8 mouse cellular contexts compared by ENCODE assay signal in the genomic region with DNA sequence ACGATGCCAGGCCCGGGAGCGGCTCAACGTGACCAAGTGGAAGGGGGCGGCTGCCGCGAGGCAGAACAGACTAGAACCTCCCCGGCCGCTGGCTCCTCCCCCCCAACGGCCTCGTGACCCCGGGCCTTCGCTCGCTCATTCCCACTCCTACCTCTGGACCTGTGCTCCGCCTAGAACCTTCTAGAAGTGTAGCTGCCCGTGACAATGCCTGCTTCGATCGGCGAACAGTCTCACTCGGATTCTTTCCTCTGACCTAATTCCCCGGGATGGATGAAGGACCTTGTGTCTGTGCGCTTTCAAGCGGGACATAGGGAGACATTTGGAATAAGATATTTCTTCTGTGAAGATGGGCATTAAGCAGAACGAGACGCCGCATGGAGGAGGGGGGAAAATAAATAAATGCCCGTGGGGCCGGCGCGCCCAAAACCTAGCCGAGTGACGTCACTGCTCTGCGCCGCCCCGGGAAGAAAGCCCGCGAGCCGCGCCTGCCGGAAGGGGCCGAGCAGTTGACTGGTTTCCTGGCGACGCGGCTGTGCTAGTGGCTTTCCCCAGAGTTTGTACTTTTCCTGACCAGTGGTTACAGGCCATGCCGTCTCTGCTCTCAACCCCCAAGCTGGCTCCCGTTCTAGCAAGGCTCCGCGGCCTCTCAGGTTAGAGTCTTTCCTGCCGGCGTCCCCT. TPM values are rescaled to one million over a fixed set of nuclear protein-coding genes. Genes with fewer than 3 reads are reported as not detected.
DNase-seq lines count a peak whose midpoint lies in the region; ATAC-seq and TF ChIP-seq lines count a peak whose summit lies in the region.

A gene (minus strand): TSS at position 440 of the 678 bp plus-strand sequence.
A gene (plus strand): TSS at position 501 of the 678 bp plus-strand sequence.

- WGBS in heart, embryonic 10.5 days: under 1% methylated on average over 50 of the region's 50 CpGs
- WGBS in kidney, embryonic 15.5 days: under 1% methylated on average over 50 of the region's 50 CpGs

- peak within 1 kb of the TSS; percentile 99 for H3K27ac ChIP-seq in bone marrow macrophage, adult 2 months (ENCODE audit: insufficient read depth, low read depth, low read length)
- peak within 1 kb of the TSS; percentile 96 for H3K27ac ChIP-seq in embryonic fibroblast, embryonic 13.5 days (ENCODE audit: insufficient read depth, low read length)
- peak within 1 kb of the TSS; percentile 96 for H3K27ac ChIP-seq in heart, embryonic 10.5 days
- peak within 1 kb of the TSS; percentile 90 for H3K27ac ChIP-seq in kidney, embryonic 15.5 days

- no peak for TF ChIP-seq POLR2A in bone marrow macrophage, adult 2 months (IDR thresholded peaks at IDR 0.05; ENCODE audit: borderline replicate concordance, low read depth, low read length)
- peak; percentile 76 for TF ChIP-seq POLR2A in embryonic fibroblast, embryonic 13.5 days (IDR thresholded peaks at IDR 0.05; ENCODE audit: low read depth, low read length)

- H3K4me2 ChIP-seq in kidney, embryonic 15.5 days: peak within 1 kb of the TSS; percentile 74

- H3K4me3 ChIP-seq in bone marrow macrophage, adult 2 months (ENCODE audit: insufficient read depth, low read length): peak within 1 kb of the TSS; percentile 97
- peak within 1 kb of the TSS; percentile 88 for H3K4me3 ChIP-seq in embryonic fibroblast, embryonic 13.5 days (ENCODE audit: insufficient read depth, low read length)
- H3K4me3 ChIP-seq in heart, embryonic 10.5 days: peak within 1 kb of the TSS; percentile 92
- H3K4me3 ChIP-seq in kidney, embryonic 15.5 days (replicated peaks): peak within 1 kb of the TSS; percentile 84

- H3K4me1 ChIP-seq in bone marrow macrophage, adult 2 months (ENCODE audit: control insufficient read depth, insufficient read depth, low read length): peaks cover 19% of the 10 kb centered on the region
- peaks cover 4% of the 10 kb centered on the region; the same call in 1 of the 2 replicates for H3K4me1 ChIP-seq in embryonic fibroblast, embryonic 13.5 days (ENCODE audit: control insufficient read depth, insufficient read depth, low read length)
- peaks cover 11% of the 10 kb centered on the region for H3K4me1 ChIP-seq in heart, embryonic 10.5 days
- peaks cover 27% of the 10 kb centered on the region for H3K4me1 ChIP-seq in kidney, embryonic 15.5 days

- H3K36me3 ChIP-seq in heart, embryonic 10.5 days: peaks cover 4% of the 10 kb centered on the region; the same call in 1 of the 2 replicates
- H3K36me3 ChIP-seq in kidney, embryonic 15.5 days: no peaks in the 10 kb centered on the region

- DNase-seq in A20 (ENCODE audit: low read depth, low spot score) (peak; percentile 98), liver (peak; percentile 98)
- peak; percentile 98 for DNase-seq in heart, embryonic 10.5 days (ENCODE audit: low spot score)
- DNase-seq in spleen, postnatal 4 days (ENCODE audit: low spot score in 2 of 2): peak; percentile 97 to 99

- ATAC-seq in kidney, embryonic 15.5 days (replicated peaks; ENCODE audit: low FRiP score): peak; percentile 99
- ATAC-seq in monocyte, adult 5-6 weeks (replicated peaks; ENCODE audit: insufficient number of reproducible peaks, low FRiP score, low TSS enrichment, poor library complexity, severe bottlenecking): peak; percentile 99

- H3K27me3 ChIP-seq in heart, embryonic 10.5 days (ENCODE audit: insufficient read depth, poor library complexity, severe bottlenecking): no peaks in the 10 kb centered on the region
- H3K27me3 ChIP-seq in kidney, embryonic 15.5 days: no peaks in the 10 kb centered on the region

- TF ChIP-seq CTCF in bone marrow macrophage, adult 2 months (IDR thresholded peaks at IDR 0.05; ENCODE audit: low read depth, low read length): no peak
- TF ChIP-seq CTCF in embryonic fibroblast, embryonic 13.5 days (IDR thresholded peaks at IDR 0.05; ENCODE audit: borderline replicate concordance, insufficient read depth, low read length): no peak

- no peaks in the 10 kb centered on the region for H3K9me3 ChIP-seq in heart, embryonic 10.5 days
- no peaks in the 10 kb centered on the region for H3K9me3 ChIP-seq in kidney, embryonic 15.5 days (replicated peaks)

- H3K9ac ChIP-seq in kidney, embryonic 15.5 days: peak within 1 kb of the TSS; percentile 88

RNA-seq across cellular contexts. Expression of the first gene that starts in this region (rescaled TPM):
- polyA plus RNA-seq in bone marrow macrophage, adult 2 months (2012; ENCODE audit: insufficient read depth, insufficient read length, missing spikeins): 166 and 202 TPM in 2 replicates
- polyA plus RNA-seq in embryonic fibroblast, embryonic 13.5 days (2011; ENCODE audit: insufficient read length, low read depth, missing spikeins): 337 and 357 TPM in 2 replicates
- 154 and 183 TPM in 2 replicates for polyA plus RNA-seq in heart, embryonic 10.5 days (2016; fragmentation: Nextera tagmentation; extraction: Ambion mirVana)
- 185 and 196 TPM in 2 replicates for polyA plus RNA-seq in kidney, embryonic 15.5 days (2015; fragmentation: Nextera tagmentation; extraction: Ambion mirVana)
- total RNA-seq in monocyte, adult 5-6 weeks (2017): 172 to 282 TPM (median 279 TPM) in 3 replicates

RNA-seq across cellular contexts. Expression of the second gene that starts in this region (rescaled TPM):
- polyA plus RNA-seq in bone marrow macrophage, adult 2 months (2012; ENCODE audit: insufficient read depth, insufficient read length, missing spikeins): 8.8 and 9.8 TPM in 2 replicates
- polyA plus RNA-seq in embryonic fibroblast, embryonic 13.5 days (2011; ENCODE audit: insufficient read length, low read depth, missing spikeins): 12.4 and 21.8 TPM in 2 replicates
- polyA plus RNA-seq in heart, embryonic 10.5 days (2016; fragmentation: Nextera tagmentation; extraction: Ambion mirVana): 12.3 and 15.1 TPM in 2 replicates
- polyA plus RNA-seq in kidney, embryonic 15.5 days (2015; fragmentation: Nextera tagmentation; extraction: Ambion mirVana): 13.2 and 13.3 TPM in 2 replicates
- total RNA-seq in monocyte, adult 5-6 weeks (2017): 7.1 to 12.2 TPM (median 7.6 TPM) in 3 replicates

Comparison
In these comparisons a context has a peak if more than half of its experiments do, and no peak if none do; other contexts are left out.
1. Peak in every context shown above with its lines: DNase-seq, ATAC-seq, H3K4me3 ChIP-seq and H3K27ac ChIP-seq.